8 mouse cellular contexts compared by ENCODE assay signal in genomic region chr3:145922019-145922854, GRCm38 (mm10). TPM values are rescaled to one million over a fixed set of nuclear protein-coding genes. Genes with fewer than 3 reads are reported as not detected.
DNase-seq lines count a peak whose midpoint lies in the region; ATAC-seq and TF ChIP-seq lines count a peak whose summit lies in the region.

Bcl10 (plus strand) TSS chr3:145922804.

- H3K4me3 ChIP-seq in lung, embryonic 14.5 days (ENCODE audit: low read depth, low read length) = peak within 1 kb of the TSS; percentile 88
- peak within 1 kb of the TSS; percentile 53 for H3K4me3 ChIP-seq in brown adipose tissue, adult 24 weeks (ENCODE audit: insufficient read depth, low read depth, low read length)
- peak within 1 kb of the TSS; percentile 70 for H3K4me3 ChIP-seq in heart, postnatal 0 days (ENCODE audit: low read depth, low read length)
- peak within 1 kb of the TSS; percentile 95 for H3K4me3 ChIP-seq in limb, embryonic 10.5 days

- H3K9ac ChIP-seq in lung, embryonic 14.5 days = peak within 1 kb of the TSS; percentile 53
- H3K9ac ChIP-seq in heart, postnatal 0 days (replicated peaks; ENCODE audit: low read depth, low read length) = peak within 1 kb of the TSS; percentile 21

- no peak for TF ChIP-seq EP300 in heart, postnatal 0 days (IDR thresholded peaks at IDR 0.05; ENCODE audit: low read depth)

- DNase-seq in lung, embryonic 14.5 days = no peak
- DNase-seq in lung, postnatal 10 days = no peak
- no peak for DNase-seq in heart, postnatal 0 days (ENCODE audit: low spot score)
- DNase-seq in limb, embryonic 10.5 days (ENCODE audit: low spot score) = no peak
- DNase-seq in MN1 (ENCODE audit: low spot score) = no peak
- no peak for DNase-seq in thymus, postnatal 4 days

- TF ChIP-seq CTCF in lung, embryonic 14.5 days (IDR thresholded peaks at IDR 0.05; ENCODE audit: low read depth) = no peak
- no peak for TF ChIP-seq CTCF in heart, postnatal 0 days (IDR thresholded peaks at IDR 0.05; ENCODE audit: low read depth)

- ATAC-seq in lung, embryonic 14.5 days (ENCODE audit: insufficient read depth) = no peak
- ATAC-seq in heart, postnatal 0 days (ENCODE audit: insufficient read depth, low read depth) = no peak
- no peak for ATAC-seq in neutrophil, adult 5-6 weeks (ENCODE audit: extremely low read depth, insufficient number of reproducible peaks, low FRiP score, poor library complexity, severe bottlenecking)

- H3K4me2 ChIP-seq in lung, embryonic 14.5 days = peak within 1 kb of the TSS; percentile 66
- peak within 1 kb of the TSS; percentile 64 for H3K4me2 ChIP-seq in heart, postnatal 0 days (ENCODE audit: low read depth, low read length)

- 26% methylated on average over 11 of the region's 11 CpGs for WGBS in lung, embryonic 14.5 days
- WGBS in heart, postnatal 0 days = 27% methylated on average over 11 of the region's 11 CpGs
- 34% methylated on average over 11 of the region's 11 CpGs for WGBS in limb, embryonic 10.5 days

- H3K4me1 ChIP-seq in lung, embryonic 14.5 days (ENCODE audit: insufficient read depth) = peaks cover 9% of the 10 kb centered on the region; the same call in 1 of the 2 replicates
- H3K4me1 ChIP-seq in brown adipose tissue, adult 24 weeks (ENCODE audit: control insufficient read depth, insufficient read depth, insufficient read length, low read length) = peaks cover 8% of the 10 kb centered on the region; the same call in 1 of the 2 replicates
- peaks cover 20% of the 10 kb centered on the region for H3K4me1 ChIP-seq in heart, postnatal 0 days (ENCODE audit: control insufficient read depth, insufficient read depth)
- H3K4me1 ChIP-seq in limb, embryonic 10.5 days = peaks cover 26% of the 10 kb centered on the region

- H3K27me3 ChIP-seq in lung, embryonic 14.5 days (ENCODE audit: insufficient read depth, low read length) = no peaks in the 10 kb centered on the region
- no peaks in the 10 kb centered on the region for H3K27me3 ChIP-seq in heart, postnatal 0 days (ENCODE audit: control insufficient read depth, insufficient read depth, low read length)
- H3K27me3 ChIP-seq in limb, embryonic 10.5 days (ENCODE audit: low read depth, poor library complexity, severe bottlenecking) = no peaks in the 10 kb centered on the region

- H3K27ac ChIP-seq in lung, embryonic 14.5 days (ENCODE audit: low read depth) = peak within 1 kb of the TSS; percentile 87
- peak within 1 kb of the TSS; percentile 87 for H3K27ac ChIP-seq in brown adipose tissue, adult 24 weeks (replicated peaks; ENCODE audit: low read depth, low read length)
- H3K27ac ChIP-seq in heart, postnatal 0 days (ENCODE audit: low read depth) = peak within 1 kb of the TSS; percentile 81
- H3K27ac ChIP-seq in limb, embryonic 10.5 days = peak within 1 kb of the TSS; percentile 82

- no peaks in the 10 kb centered on the region for H3K36me3 ChIP-seq in lung, embryonic 14.5 days (ENCODE audit: insufficient read depth)
- no peaks in the 10 kb centered on the region for H3K36me3 ChIP-seq in heart, postnatal 0 days (replicated peaks; ENCODE audit: control insufficient read depth, insufficient read depth, low read length)
- no peaks in the 10 kb centered on the region for H3K36me3 ChIP-seq in limb, embryonic 10.5 days

- H3K9me3 ChIP-seq in lung, embryonic 14.5 days (ENCODE audit: low read depth, low read length) = 0 out of 2 replicates have a peak, but pooled peaks cover 5% of the 10 kb centered on the region
- H3K9me3 ChIP-seq in heart, postnatal 0 days (replicated peaks; ENCODE audit: control insufficient read depth, low read length) = peaks cover 5% of the 10 kb centered on the region; the same call in 1 of the 2 replicates
- H3K9me3 ChIP-seq in limb, embryonic 10.5 days (replicated peaks) = no peaks in the 10 kb centered on the region

RNA-seq across cellular contexts. Expression of gene Bcl10, which starts in this region (rescaled TPM):
- 50.6 and 50.7 TPM in 2 replicates for polyA plus RNA-seq in lung, embryonic 14.5 days (2014; fragmentation: Nextera tagmentation; extraction: Ambion mirVana)
- 14.5 and 17.8 TPM in 2 replicates for polyA plus RNA-seq in brown adipose tissue, adult 24 weeks (2012; ENCODE audit: insufficient read depth, insufficient read length, missing spikeins)
- total RNA-seq in heart, postnatal 0 days (2014; rRNA removed; ENCODE audit: low replicate concordance) = 16.1 and 48.3 TPM in 2 replicates
- 32.7 and 35.1 TPM in 2 replicates for polyA plus RNA-seq in heart, postnatal 0 days (2015; fragmentation: Nextera tagmentation; extraction: Ambion mirVana)
- polyA plus RNA-seq in limb, embryonic 10.5 days (2016; fragmentation: Nextera tagmentation; extraction: Ambion mirVana) = 44.0 and 45.5 TPM in 2 replicates
- 126 and 152 TPM in 2 replicates for total RNA-seq in neutrophil, adult 5-6 weeks (2017)
